Mouse (Mus musculus) layer of hippocampus, adult 18-20 months (tissue): Measurements from ENCODE around the gene Phkg2. TPM values are rescaled to one million over a fixed set of nuclear protein-coding genes. Genes with fewer than 3 reads are reported as not detected.

ENCODE experiments used
- DNase-seq, 2 experiments: peaks; one replicate each; pipeline ENCODE4 v3.0.0; 2022; ENCODE audit warnings: low spot score in 2 of 2
- long read RNA-seq: library from polyadenylated mRNA; stranded (forward); transcript quantifications from one replicate; pipeline ENCODE4 v2.0.0, GENCODE M21; 2021
- total RNA-seq, 2 experiments: library from RNA; stranded (reverse); gene quantifications; 2 replicates each; pipeline ENCODE4 v1.2.3; 2021

The Phkg2 gene
- 10 to 100 TPM; 76.7 to 80.5 TPM for total RNA-seq
- long read RNA-seq, transcript Phkg2-201 (10 exons, 1,570 nt) = major isoform, 14 of 30 reads
- long read RNA-seq, partial matches to known transcripts = 4 of 30 reads
- long read RNA-seq, other reads (novel, unspliced or antisense) = 9 of 30 reads

- peak; percentile 92 to 96 for DNase-seq
Observed at GRCm38 (mm10) chr7:127572895-127573471, at the start of gene Phkg2. Gene Phkg2 (plus strand): TSS chr7:127573340.

DNA sequence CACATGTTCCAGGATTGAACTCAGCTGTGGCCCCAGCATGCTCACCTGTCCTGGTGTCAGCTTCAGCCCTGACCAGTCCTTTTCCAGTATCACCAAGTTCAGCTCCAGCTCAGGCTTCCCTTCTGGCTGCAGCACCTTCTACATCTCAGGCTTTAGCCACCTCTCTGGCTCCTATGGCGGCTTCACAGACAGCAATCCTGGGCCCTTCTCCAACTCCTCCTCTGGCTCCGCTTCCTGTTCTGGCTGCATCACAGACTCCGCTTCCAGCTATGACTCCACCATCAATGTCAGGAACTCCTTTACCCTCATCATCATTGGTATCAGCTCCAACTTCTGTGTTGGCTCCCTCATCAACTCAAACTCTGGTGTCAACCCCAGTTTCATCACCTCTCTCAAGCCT lies 31.5 kb upstream of the Phkg2 start:
- no peak for DNase-seq

DNA sequence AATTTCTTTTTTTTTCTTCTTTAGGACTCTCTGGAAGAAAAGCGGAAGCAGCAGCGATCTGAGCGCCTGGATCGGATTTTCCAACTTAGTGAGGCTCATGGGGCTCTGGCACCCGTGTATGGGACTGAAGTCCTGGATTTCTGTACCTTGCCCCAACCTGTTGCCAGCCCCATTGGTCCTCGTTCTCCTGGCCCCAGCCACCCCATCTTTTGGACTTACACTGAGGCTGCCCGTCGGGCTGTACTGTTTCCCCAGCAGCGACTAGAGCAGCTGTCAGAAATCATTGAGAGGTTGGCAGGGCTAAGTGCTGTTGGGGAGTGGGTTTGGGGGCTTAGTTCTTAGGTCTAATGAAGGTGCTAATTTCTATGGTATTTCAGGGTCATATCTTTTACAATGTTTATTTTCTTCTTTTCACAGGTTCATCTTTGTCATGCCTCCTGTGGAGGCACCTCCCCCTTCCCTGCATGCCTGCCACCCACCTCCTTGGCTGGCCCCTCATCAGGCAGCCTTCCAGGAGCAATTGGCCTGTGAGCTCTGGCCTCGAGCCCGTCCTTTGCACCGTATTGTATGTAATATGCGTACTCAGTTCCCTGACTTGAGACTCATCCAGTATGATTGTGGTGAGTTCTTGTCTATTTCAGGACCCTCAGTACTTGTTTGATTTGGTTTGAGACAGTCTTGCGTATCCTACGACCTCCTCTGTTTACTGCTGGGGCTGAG lies 23.9 kb upstream of the Phkg2 start:
- DNase-seq = peak in 1 of 2 experiments; percentile 36

- DNase-seq = no peak
Observed at GRCm38 (mm10) chr7:127551558-127551957, 21.6 kb upstream of the Phkg2 start.

GRCm38 (mm10) chr7:127560580-127560979 lies 12.6 kb upstream of the Phkg2 start:
- no peak for DNase-seq

DNA sequence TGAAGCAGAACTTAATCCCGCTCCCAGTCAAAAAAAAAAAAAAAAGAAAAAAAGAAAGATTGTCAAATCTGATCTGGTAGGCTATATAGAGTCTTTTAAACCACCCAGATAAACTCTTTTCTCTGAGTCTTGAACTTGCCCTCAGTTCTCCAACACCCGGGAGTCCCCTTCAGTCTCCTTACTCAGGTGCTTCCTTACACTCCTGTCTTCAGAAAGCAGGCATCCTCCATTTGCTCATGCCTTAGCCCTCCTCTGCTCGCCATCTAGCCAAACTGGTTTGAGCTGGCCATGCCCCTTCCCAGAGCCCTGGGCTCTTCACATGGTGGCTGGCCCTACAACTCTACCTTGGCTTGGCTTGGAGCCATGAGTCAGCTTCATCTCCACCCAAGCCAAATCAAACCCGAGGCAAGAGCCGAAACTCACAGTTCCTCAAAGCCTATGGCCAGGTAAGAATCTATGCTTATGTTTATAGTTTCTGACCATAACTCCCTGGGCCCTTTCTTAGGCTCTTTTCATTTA lies 11.7 kb upstream of the Phkg2 start, which contains the start of gene Tmem265:
Tmem265 (plus strand) TSS at position 51 of the 519 bp plus-strand sequence.
- no peak for DNase-seq

DNA sequence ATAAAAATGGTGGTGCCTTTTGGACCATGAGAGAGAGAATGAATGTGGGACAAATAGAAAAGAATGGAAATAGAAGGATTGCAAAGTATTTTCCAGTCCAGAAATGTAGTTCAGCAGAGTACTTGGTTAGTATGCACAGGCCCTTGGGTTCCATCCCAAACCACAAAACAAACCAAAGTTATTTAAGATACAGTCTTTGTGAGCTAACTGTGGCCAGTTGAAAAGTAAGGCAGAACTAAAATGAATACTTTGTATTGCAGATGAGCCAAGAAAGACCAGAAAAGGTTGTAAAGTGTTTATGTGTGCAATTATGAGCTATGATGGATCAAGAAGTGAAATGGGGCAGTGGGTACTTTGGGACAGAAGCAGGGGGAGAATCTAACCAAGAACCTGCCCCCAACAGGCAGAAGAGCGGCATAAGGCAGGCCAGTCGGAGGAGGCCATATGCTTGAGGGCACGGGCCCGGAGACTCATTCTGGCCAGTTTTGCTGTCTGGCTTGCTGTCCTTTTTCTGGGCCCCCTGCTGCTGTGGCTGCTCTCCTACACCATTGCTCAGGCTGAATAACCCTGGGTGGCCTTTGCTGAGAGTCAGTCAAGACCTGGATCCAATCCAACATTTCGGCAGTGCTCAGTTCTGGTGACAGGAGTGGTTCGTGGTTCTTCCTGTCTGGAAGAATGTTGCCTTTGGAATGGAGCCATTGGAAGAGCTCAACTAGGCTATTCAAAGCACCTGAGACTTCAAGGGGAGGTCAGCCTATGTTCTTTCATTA lies 8.6 kb upstream of the Phkg2 start:
- peak in 1 of 2 experiments; percentile 11 for DNase-seq

DNA sequence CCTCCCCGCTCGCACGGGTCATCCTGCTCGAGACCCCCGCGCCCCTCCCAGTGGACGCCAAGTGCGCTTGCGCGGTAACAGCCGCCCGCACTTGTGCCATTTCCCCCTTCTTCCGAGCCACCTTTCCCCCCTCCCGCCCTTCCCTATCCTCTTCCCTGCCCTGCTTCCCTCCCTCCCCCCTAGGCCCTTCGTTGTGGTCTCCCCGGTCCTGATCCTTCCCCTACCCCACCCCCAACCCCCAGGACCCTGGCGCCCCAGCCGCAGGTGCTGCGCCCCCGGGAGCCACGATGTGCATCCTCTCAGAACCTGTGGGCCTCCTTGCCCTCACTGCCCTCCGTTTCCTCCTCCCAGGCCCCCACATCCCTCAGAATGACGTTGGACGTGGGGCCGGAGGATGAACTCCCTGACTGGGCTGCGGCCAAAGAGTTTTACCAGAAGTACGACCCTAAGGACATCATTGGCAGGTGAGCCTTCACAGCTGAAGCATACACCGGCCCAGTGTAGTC lies 416 bp downstream of the Phkg2 start:
- no peak for DNase-seq

- no peak for DNase-seq
Observed at GRCm38 (mm10) chr7:127574115-127574514, 975 bp downstream of the Phkg2 start.

- no peak for DNase-seq
Observed at GRCm38 (mm10) chr7:127583260-127583659, 10.1 kb downstream of the Phkg2 start.

DNA sequence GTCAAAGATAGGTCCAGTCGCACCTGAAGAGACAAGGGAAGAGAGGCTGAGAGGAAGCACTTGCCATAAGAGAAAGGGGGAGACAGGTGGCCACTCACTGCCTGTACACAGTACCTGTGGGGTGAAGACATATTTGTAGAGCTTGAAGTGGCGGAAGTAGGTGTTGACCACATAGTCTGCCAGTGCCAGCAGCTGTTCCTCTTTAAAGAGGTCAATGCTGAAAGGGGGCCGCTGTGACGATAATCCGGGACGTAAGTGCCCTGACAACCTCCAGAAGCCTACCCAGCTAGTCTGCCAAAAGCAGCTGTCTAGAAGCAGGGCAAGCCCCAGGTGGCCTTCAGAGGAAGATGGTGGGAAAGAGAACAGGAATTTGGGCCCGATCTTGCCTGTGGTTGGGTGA lies 11.9 kb downstream of the Phkg2 start:
- no peak for DNase-seq

- DNase-seq = no peak
Observed at GRCm38 (mm10) chr7:127586149-127586548, 13.0 kb downstream of the Phkg2 start.

- no peak for DNase-seq
Observed at GRCm38 (mm10) chr7:127587196-127587595, 14.1 kb downstream of the Phkg2 start.

GRCm38 (mm10) chr7:127588011-127588871 lies 15.1 kb downstream of the Phkg2 start, which contains the start of the genes Ccdc189 and Rnf40:
Gene Ccdc189 (minus strand): TSS chr7:127588595.
Gene Rnf40 (plus strand): TSS chr7:127588767.
- peak; percentile 94 to 97 for DNase-seq

DNA sequence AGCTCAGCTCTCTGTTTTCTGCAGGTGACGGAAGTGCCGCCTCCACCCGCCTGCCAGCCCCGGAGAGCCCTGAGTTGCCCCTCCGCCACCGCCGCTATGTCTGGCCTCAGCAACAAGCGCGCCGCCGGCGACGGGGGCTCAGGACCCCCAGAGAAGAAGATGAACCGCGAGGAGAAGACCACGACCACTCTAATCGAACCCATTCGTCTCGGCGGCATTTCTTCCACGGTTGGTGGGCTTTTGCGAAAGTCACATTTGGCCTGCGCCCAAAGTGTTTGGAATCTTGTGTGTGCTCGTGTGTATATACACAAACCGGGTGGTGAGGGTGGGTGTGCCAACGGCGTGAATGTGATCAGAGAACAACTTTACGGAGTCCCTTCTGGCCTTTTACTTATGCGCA lies 15.8 kb downstream of the Phkg2 start:
- DNase-seq = no peak

- DNase-seq = no peak
Observed at GRCm38 (mm10) chr7:127589637-127590036, 16.5 kb downstream of the Phkg2 start.

- no peak for DNase-seq
Observed at GRCm38 (mm10) chr7:127591108-127591507, 18.0 kb downstream of the Phkg2 start.

GRCm38 (mm10) chr7:127592575-127592974 lies 19.4 kb downstream of the Phkg2 start:
- DNase-seq = no peak

DNA sequence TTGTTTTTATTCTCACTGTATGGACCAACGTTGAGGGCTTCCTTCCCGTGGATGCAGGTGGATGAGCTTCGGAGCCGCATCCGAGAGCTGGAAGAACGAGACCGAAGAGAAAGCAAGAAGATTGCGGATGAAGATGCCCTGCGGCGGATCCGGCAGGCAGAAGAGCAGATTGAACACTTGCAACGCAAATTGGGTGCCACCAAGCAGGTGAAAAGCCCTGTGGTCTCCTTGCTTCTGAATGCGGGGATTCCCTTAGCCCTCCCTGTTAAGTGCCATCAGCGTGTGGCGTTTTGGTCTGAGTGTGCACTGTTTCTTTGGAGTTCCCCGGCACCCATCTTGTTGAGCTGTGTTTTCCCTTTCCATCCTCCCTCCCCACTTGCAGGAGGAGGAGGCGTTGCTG lies 23.6 kb downstream of the Phkg2 start:
- DNase-seq = no peak

GRCm38 (mm10) chr7:127600612-127601011 lies 27.5 kb downstream of the Phkg2 start:
- DNase-seq = no peak
